Mouse (Mus musculus) lung, postnatal 0 days (tissue): ENCODE measurements around the gene Dpep3. TPM values are rescaled to one million over a fixed set of nuclear protein-coding genes. Genes with fewer than 3 reads are reported as not detected.
"Not testable (repeated sequence)": the region's sequence is repeated elsewhere in the genome, so short reads cannot be mapped to it uniquely, and the experiment has no call there.

Source experiments
- ATAC-seq: fragments of 200-750 bp; cut with Nextera tagmentation; 2 replicates; pipeline ENCODE4 v1.8.0; 2017; ENCODE audit warnings: moderate library complexity
- DNase-seq: peaks from one replicate; pipeline ENCODE4 v3.0.0-alpha.2; 2016; ENCODE audit warnings: low spot score
- H3K27ac ChIP-seq: fragments of 300-500 bp; sonication (generic); 2 replicates; pipeline ENCODE4 v1.5.1; 2014; ENCODE audit warnings: antibody characterized with exemption, mild to moderate bottlenecking, low read length, mixed read lengths
- H3K27me3 ChIP-seq: fragments of 300-500 bp; sonication (generic); replicated peaks from 2 replicates; pipeline ENCODE4 v1.6.1; 2014; ENCODE audit warnings: low read length, mixed read lengths; ENCODE audit not compliant: insufficient read depth
- H3K36me3 ChIP-seq: fragments of 300-500 bp; sonication (generic); 2 replicates; pipeline ENCODE4 v1.6.1; 2014; ENCODE audit warnings: low read length, mixed read lengths; ENCODE audit not compliant: insufficient read depth
- H3K4me1 ChIP-seq: fragments of 300-500 bp; sonication (generic); 2 replicates; pipeline ENCODE4 v1.6.1; 2014; ENCODE audit warnings: antibody characterized with exemption, low read depth, low read length, mixed read lengths; ENCODE audit not compliant: insufficient read depth
- H3K4me2 ChIP-seq: fragments of 300-500 bp; sonication (generic); replicated peaks from 2 replicates; pipeline ENCODE4 v1.6.1; 2014; ENCODE audit warnings: low read depth, mild to moderate bottlenecking, low read length, moderate library complexity, mixed read lengths
- H3K4me3 ChIP-seq: fragments of 300-500 bp; sonication (generic); 2 replicates; pipeline ENCODE4 v1.5.1; 2014; ENCODE audit warnings: low read depth, low read length
- H3K9ac ChIP-seq: fragments of 300-500 bp; sonication (generic); replicated peaks from 2 replicates; pipeline ENCODE4 v1.6.1; 2014; ENCODE audit warnings: low read depth, mild to moderate bottlenecking
- H3K9me3 ChIP-seq: fragments of 300-500 bp; sonication (generic); 2 replicates; pipeline ENCODE4 v1.6.1; 2016; ENCODE audit warnings: low read length, mixed read lengths
- CTCF ChIP-seq: IDR thresholded peaks from 2 replicates; pipeline ENCODE4 v1.5.1; 2016; ENCODE audit warnings: antibody characterized with exemption, mild to moderate bottlenecking
- EP300 ChIP-seq: IDR thresholded peaks from 2 replicates; pipeline ENCODE4 v1.6.1; 2016; ENCODE audit warnings: antibody characterized with exemption, mild to moderate bottlenecking, control low read depth
- WGBS: fragments of 180-500 bp; shearing (Covaris S2); extraction: QIAGEN DNeasy Blood & Tissue Kit; methylation state at CpG from one replicate; pipeline ENCODE4 v1.1.7; 2014; 5-methylcytosine and 5-hydroxymethylcytosine counted together
- polyA plus RNA-seq: library from polyadenylated mRNA; unstranded; fragments of >200 nt; fragmentation: Nextera tagmentation; extraction: Ambion mirVana; gene quantifications from 2 replicates; pipeline ENCODE4 v1.2.1, GENCODE M21; 2015

Dpep3 gene
- polyA plus RNA-seq, 1 experiment from 2014 or later = not detected

GRCm38 (mm10) chr8:105990856-105991387 lies 11.7 kb upstream of the Dpep3 start, which contains the start of gene Dus2:
Gene Dus2 (plus strand): TSS chr8:105991337.
- H3K9ac ChIP-seq = 0 out of 2 replicates have a peak within 1 kb of the TSS, but pooled peaks have one; percentile 12
- H3K9me3 ChIP-seq = no peaks in the 10 kb centered on the region
- no peaks in the 10 kb centered on the region for H3K27me3 ChIP-seq
- H3K4me1 ChIP-seq = no peaks in the 10 kb centered on the region
- ATAC-seq = peak; percentile 86
- DNase-seq = peak; percentile 93
- TF ChIP-seq CTCF (peak; percentile 94), EP300 (no peak)
- peak within 1 kb of the TSS; percentile 29; the same call in 1 of the 2 replicates for H3K4me2 ChIP-seq
- no peaks in the 10 kb centered on the region for H3K36me3 ChIP-seq
- H3K27ac ChIP-seq = 0 out of 2 replicates have a peak within 1 kb of the TSS, but pooled peaks have one; percentile 32
- 8% methylated on average over 15 of the region's 15 CpGs for WGBS
- peak within 1 kb of the TSS; percentile 0; the same call in 1 of the 2 replicates for H3K4me3 ChIP-seq

- DNase-seq (no peak), ATAC-seq (no peak)
- Histone ChIP-seq H3K4me2 (no peak overlapping the region), H3K9ac (no peak overlapping the region), H3K27me3 (no peaks in the 10 kb centered on the region), H3K36me3 (no peaks in the 10 kb centered on the region), H3K9me3 (no peaks in the 10 kb centered on the region), H3K4me1 (no peaks in the 10 kb centered on the region), H3K4me3 (no peak overlapping the region), H3K27ac (no peak overlapping the region)
- 80% methylated on average over 11 of the region's 11 CpGs for WGBS
- TF ChIP-seq EP300 (no peak), CTCF (no peak)
These were observed 9.3 kb upstream of the Dpep3 start for GRCm38 (mm10) chr8:105988546-105988945.

DNA sequence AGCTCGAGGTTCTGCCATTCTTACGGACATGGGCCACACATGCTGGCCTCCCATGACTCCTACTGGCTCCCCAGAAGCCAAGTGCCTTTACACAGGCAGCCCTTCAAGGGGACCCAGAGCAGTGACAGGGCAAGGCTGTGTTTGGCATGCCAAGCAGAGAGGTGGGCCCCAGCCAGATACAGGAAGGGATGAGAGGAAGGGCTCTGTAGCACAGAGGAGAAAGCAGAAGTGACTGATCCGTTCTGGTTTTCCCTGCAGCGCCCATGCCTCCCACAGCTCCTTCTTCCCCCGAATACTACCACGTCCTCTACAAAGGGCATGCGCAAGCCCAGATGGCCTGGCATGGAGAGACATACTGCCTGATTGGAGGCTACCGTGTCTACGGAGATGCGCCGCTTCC lies 4.2 kb upstream of the Dpep3 start:
- DNase-seq, H3K4me3 ChIP-seq, H3K9ac ChIP-seq, H3K4me2 ChIP-seq, H3K27me3 ChIP-seq, H3K36me3 ChIP-seq, ATAC-seq, H3K27ac ChIP-seq, H3K9me3 ChIP-seq, H3K4me1 ChIP-seq: not testable (repeated sequence)
- 74% methylated on average over 11 of the region's 11 CpGs for WGBS

DNA sequence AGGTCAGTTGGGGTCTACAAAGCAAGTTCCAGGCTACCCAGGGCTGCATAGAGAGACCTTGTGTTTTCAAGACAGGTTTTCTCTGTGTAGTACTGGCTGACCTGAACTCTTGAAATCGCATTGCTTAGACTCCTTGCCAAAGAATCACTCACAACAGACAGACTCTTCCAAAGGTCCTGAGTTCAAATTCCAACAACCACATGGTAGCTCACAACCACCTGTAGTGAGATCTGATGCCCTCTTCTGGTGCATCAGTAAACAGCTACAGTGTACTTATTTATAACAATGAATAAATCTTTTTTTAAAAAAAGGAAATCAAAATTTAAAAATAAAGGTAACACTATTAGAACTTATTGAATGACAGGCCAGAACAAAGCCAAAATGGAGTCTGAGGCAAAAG lies 1.9 kb upstream of the Dpep3 start:
- H3K4me2 ChIP-seq = no peak overlapping the region
- no peaks in the 10 kb centered on the region for H3K36me3 ChIP-seq
- no peaks in the 10 kb centered on the region for H3K27me3 ChIP-seq
- H3K27ac ChIP-seq = no peak overlapping the region
- ATAC-seq (no peak), DNase-seq (no peak)
- WGBS = 84% methylated on average over 1 of the region's 1 CpGs
- H3K4me1 ChIP-seq = no peaks in the 10 kb centered on the region
- H3K9ac ChIP-seq = no peak overlapping the region
- H3K4me3 ChIP-seq = no peak overlapping the region
- H3K9me3 ChIP-seq = no peaks in the 10 kb centered on the region
- no peak for TF ChIP-seq EP300
- 0 out of 2 replicates have a peak, but pooled peaks have one; percentile 11 for TF ChIP-seq CTCF

GRCm38 (mm10) chr8:105975363-105975762 lies 3.9 kb downstream of the Dpep3 start:
- H3K36me3 ChIP-seq = no peaks in the 10 kb centered on the region
- ATAC-seq = no peak

GRCm38 (mm10) chr8:105971019-105971720 lies 8.1 kb downstream of the Dpep3 start:
- DNase-seq (no peak), ATAC-seq (no peak)
- Histone ChIP-seq H3K27me3 (no peaks in the 10 kb centered on the region), H3K4me2 (no peak overlapping the region), H3K27ac (no peak overlapping the region), H3K9ac (no peak overlapping the region), H3K4me3 (no peak overlapping the region), H3K4me1 (no peaks in the 10 kb centered on the region; the same call in 1 of the 2 replicates), H3K36me3 (no peaks in the 10 kb centered on the region), H3K9me3 (no peaks in the 10 kb centered on the region)
- TF ChIP-seq CTCF (no peak), EP300 (no peak)
- WGBS = 78% methylated on average over 8 of the region's 8 CpGs

More at GRCm38 (mm10) chr8:105975363-105975762, 3.9 kb downstream of the Dpep3 start:
- H3K9me3 ChIP-seq = no peaks in the 10 kb centered on the region
- TF ChIP-seq CTCF = peak; percentile 28; the same call in 1 of the 2 replicates
- no peak for TF ChIP-seq EP300
- H3K9ac ChIP-seq = no peak overlapping the region
- no peaks in the 10 kb centered on the region for H3K4me1 ChIP-seq
- H3K27me3 ChIP-seq = no peaks in the 10 kb centered on the region
- WGBS = 68% methylated on average over 7 of the region's 7 CpGs
- no peak overlapping the region for H3K4me3 ChIP-seq
- no peak overlapping the region for H3K27ac ChIP-seq
- no peak for DNase-seq
- H3K4me2 ChIP-seq = no peak overlapping the region
